Mouse (Mus musculus) kidney, adult 10 weeks (tissue): ENCODE measurements around the gene Srrm2. TPM values are rescaled to one million over a fixed set of nuclear protein-coding genes. Genes with fewer than 3 reads are reported as not detected.

Experiments used
- polyA plus RNA-seq: library from polyadenylated mRNA; stranded (reverse); fragments of 350-450 nt; fragmentation: Illumina TruSeq; extraction: RNeasy Lipid Tissue Mini Kit (QIAGEN cat#74804); gene quantifications from one replicate; pipeline ENCODE4 v1.2.3, GENCODE M21; 2014; ENCODE audit warnings: low read depth, low replicate concordance

Srrm2 gene
- polyA plus RNA-seq, result 69.0 TPM

DNA sequence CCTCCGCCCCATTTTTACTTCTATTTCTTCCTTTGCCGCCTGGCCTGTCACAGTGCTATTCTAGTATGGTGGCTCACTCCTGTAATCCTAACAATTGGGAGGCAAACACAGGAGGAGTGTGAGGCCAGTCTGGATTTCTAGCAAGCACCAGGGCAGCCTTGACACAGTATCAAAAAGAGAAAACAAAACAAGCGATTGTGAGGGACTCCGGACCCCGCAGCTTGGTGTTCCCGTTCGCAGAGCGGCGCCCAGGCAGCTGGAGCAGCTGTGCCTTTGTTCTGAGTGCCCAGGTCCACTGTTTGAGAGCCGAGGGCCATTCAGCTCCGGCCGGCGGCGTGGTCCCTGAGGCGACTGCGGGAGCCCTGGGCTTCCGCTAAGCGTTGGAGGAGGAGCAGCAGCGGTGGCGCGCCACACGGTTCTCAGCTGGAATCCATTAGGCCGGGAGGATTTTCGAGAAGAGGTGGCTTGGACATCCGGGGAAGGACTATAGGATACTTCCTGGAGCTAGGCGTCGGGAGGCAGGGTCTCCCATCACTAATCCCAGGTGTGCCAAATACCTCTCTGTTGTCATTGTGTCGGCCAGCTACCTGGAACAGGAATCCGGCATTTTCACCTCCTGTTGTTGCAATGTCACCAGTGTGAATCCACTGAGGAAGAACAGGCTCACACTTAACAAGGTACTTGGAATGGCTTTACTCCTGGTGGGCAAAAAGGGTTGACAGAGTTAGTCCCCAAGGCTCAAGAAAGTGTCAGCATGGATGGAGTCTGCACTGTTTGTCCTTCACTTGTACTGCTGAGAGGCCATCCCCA, at the start of gene Srrm2:
Gene Srrm2, plus strand, starts transcription at position 264 of the 810 bp plus-strand sequence.

DNA sequence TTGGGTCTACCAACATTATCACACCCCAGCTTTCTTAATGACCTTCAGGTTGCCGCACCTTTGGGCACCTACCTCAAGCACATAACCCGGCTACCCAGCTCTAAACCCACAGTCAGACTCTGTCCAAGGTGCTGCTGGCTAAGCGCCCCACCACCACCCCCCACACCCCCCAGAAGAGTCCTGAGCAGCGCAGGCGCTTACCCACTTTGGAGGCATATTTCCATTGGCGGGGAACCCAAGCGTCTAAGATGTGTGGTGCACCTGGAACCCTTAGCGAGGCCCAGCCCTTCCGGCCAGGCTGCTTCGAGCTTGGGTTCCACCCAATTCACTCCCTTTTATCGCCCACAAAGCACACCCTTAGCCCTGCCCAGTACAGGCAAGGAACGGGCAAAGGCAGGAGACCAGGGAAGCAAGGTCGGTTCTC, 49.7 kb upstream of the Srrm2 start, which contains the start of gene Paqr4:
Gene Paqr4, minus strand, starts transcription at position 270 of the 424 bp plus-strand sequence.

DNA sequence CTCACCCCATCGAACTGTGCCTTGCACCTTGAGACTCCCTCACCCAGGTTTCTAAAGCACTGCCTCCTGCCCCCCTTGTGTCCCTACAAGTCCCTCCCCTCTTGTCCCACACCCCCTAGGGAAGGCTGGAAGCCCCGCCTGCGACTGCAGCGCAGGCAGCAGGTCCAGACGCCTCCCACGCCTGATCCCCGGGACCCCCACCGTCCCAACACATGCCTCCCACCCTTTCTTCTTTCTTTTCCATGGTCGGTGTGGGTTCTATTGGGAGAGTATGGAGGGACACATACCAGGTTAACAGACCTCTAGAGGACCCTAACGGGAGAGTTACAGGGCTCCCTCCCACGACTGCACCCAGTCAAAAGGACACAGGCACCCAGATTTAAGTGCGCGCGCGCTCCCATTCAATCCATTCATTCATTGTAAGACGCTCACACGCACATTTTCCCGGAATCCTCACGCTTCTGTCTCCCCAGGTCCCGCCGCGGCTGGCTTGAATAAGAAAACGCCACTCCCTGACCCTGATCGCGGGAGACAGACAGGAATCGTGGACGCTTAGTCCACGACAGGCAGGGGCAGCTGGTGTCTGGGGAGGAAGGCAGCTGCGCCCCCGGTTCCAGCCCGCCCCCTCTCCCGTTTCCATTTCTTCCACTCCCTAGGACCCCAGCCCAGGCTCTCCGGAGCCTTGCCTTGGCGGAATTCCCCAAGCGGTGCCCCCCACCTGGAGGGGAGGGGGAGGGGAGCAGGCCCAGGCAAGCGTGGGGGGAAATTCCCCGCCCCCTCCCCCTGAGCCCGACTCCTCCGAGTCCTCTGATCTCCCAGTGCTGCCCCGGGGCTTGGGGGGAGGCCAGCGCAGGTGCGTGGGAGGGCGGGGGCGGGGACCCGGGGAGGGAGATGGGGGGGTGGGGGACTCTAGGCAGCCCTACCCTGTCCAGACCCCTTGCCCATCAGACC, 44.8 kb upstream of the Srrm2 start, which contains the start of gene Kremen2:
Gene Kremen2, minus strand, starts transcription at position 533 of the 951 bp plus-strand sequence.

DNA sequence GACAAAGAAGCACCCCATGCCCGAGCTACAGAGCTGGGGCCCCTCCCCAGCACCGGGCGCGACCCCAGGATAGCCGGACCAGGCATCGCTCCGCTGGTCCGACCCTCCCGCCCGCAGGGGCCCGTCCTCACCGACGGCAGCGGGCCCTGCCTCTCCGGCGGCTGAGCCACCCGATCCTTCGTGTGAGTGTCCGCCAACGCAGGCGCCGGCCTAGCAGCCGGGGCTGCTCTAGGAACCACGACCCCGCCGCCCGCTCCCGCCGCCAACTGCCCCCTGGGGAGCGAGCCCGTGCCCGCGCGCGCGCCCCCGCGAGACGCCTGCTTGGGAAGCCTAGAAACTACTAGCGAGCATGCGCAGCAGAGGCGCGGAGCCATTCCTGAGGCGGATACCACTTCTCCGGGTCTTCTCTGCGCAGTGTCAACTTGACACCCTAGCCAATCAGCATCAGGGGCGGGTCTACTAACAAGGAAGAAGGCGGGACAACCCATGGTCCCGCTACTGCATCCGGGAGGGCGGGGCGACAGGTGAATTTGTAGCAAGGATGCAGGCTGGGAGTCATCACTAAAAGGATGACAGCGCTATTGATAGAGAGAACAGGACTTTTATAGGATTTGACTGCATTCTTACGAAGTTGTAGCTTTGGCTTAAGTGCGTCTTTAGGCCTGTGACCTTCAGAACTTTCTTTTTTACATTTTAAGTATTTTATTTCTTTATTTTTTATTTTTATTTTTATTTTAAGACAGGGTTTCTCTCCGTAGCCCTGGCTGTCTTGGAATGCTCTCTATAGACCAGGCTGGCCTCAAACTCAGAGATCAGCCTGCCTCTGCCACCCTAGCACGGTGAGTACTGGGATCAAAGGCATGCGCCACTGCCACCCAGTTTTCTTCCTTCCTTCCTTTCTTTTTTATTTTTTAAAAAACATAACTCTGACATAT, 18.8 kb upstream of the Srrm2 start, which contains the start of gene Flywch1:
Gene Flywch1, minus strand, starts transcription at position 319 of the 935 bp plus-strand sequence.

DNA sequence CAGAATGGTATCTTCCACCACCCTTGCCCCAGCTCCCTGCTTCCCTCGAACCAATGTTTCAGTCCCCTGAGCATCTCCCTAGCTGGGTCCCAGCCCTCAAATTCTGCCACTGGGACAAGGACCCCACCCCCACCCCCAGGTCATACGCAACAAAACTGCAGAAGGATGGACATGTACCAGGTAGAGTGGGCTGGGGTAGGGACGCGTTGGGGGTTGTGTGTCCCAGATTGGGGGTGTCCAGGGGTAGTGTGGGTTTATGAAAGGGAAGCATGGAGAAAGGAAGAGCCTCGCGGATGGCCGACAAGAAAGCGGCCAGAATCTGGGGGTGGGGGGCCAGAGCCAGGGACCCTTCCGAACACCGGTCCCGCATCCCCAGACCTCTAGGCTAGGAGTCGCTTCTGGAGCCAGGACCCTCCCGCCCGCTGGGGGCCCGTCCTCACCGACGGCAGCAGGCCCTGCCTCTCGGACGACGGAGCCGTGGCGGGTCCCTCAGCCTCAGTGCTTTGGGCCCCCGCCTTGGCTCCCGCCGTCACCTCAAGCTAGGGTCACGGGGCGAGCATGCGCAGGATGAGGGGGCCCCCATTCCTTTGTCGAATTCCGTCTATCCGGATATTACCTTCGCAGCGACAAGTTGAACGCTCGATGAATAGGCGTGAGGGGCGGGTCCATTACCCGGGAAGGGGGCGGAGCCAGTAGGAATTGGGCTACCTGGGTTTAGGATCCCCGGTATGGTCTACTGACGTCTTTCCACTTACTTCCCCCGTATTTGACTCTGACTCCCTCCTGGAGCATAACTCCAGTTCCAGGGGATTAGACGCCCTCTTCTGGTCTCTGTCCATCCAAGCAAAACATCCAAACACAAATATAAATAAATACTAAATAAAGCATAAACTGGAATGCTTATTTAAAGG, 4.5 kb upstream of the Srrm2 start, which contains the start of gene Flywch2:
Gene Flywch2, minus strand, starts transcription at position 521 of the 911 bp plus-strand sequence.

DNA sequence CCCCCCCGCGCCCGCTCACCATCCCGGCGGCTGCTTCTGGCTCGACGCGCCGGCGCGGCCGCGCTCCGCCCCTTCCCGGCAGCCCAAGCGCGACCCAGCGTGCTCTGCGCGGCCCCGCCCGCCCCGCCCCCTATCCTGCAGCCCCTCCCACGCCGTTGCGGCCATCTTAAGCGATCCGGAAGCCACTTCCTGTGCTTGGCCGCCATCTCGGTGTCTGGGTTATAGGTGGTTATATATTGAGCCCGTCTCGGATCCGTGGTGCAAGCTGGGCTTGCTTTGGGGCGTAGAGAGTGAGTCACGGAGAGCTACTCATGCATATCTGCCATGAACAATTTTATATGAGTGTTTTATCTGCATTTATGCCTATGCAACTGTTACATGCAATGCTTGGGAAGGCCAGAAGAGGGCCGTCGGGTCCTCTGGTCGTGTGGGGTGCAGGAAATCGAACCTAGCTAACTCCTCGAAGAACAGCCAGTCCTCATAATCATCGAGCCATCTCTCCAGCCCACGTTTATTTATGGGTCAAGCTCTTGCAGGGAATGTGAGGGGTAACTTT, 38.8 kb downstream of the Srrm2 start, which contains the start of gene Elob:
Gene Elob, minus strand, starts transcription at position 73 of the 556 bp plus-strand sequence.

DNA sequence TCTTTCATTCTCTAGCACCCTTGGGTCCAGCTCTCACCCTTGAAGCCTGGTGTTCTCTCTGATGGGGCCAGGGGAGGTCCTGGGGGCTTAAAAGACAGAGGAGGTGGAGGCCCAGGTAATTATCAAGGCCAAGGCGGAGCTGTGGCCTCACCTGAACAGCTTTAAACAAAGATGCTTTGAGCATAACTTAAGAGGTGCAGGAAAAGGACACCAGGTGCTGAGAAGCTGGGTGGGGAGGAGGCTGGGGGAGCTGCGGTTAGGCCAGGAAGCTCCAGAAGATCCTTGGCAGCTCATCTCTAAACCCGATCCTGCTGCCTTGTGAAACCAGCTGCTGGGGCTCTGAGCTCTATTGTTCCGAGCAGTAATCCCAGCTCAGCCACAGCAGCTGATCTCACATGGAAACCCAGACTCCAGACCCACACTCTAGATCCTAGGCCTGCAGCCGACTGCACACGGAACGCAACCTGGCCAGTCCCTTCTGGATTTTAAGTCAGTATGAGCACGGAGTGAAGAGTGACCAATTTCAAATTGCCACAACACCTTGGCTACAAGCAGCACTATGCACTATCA, 45.8 kb downstream of the Srrm2 start, which contains the start of gene Prss33:
Gene Prss33, minus strand, starts transcription at position 51 of the 570 bp plus-strand sequence.

DNA sequence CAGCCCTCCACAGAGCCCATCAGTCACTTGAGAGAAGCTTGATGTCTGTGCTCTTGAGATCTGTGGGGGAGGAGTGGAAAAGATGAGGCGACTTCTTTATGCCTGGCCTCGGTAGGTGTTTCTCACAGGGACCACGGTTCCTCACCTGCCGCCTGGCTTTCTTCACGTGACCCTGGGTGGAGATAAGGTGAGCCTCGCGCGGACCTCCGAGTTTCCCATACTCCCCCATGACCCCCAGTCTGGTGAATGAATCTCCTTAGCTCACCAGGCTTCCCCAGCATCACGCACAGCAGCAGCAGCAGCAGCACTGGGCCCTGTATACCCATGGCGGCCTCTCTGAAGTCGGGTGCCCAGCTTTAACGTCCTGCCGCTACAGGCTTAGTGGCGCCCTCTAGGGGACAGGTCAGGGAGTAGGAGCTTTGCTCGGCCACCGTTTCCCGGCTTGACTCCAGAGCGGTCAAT, 53.5 kb downstream of the Srrm2 start, which contains the start of the genes Prss32 and Prss41:
Gene Prss32, plus strand, starts transcription at position 44 of the 462 bp plus-strand sequence.
Gene Prss41, minus strand, starts transcription at position 361 of the 462 bp plus-strand sequence.

DNA sequence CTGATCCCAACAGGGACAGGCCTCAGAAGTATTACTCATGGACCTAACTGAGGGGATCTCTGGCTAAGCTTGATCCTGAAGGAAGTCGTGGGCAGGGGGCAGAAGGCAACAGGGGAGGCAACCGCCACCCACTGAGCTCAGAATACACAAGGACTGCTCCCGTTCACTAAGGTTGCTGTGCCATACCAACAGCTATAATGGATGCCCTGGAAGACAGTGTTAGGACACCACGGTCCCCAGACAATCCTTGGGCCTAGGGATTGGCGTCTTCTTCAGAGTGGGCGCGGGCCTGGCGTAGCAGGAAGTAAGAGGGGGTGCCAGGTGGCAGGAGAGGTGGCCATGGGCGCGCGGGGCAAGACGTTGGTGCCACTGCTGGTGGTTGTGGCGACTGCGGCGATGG, 77.4 kb downstream of the Srrm2 start, which contains the start of gene Prss21:
Gene Prss21, plus strand, starts transcription at position 301 of the 400 bp plus-strand sequence.

Other genes starting within 250 kb of the Srrm2 start
- gene Zfp213, start 226.3 kb upstream of the Srrm2 start, polyA plus RNA-seq, result 0.32 TPM
- gene Zfp13, start 191.0 kb upstream of the Srrm2 start, polyA plus RNA-seq, result not detected
- not detected for gene Zscan10, start 189.7 kb upstream of the Srrm2 start, polyA plus RNA-seq
- gene Mmp25, start 145.3 kb upstream of the Srrm2 start, polyA plus RNA-seq, result 0.08 TPM
- 0.28 TPM for gene Bicdl2, start 130.0 kb upstream of the Srrm2 start, polyA plus RNA-seq
- 7.0 TPM for gene Hcfc1r1, start 116.9 kb upstream of the Srrm2 start, polyA plus RNA-seq
- 1.8 TPM for gene Thoc6, start 116.7 kb upstream of the Srrm2 start, polyA plus RNA-seq
- gene Tnfrsf12a, start 113.1 kb upstream of the Srrm2 start, polyA plus RNA-seq, result 0.65 TPM
- gene Cldn6, start 111.3 kb upstream of the Srrm2 start, polyA plus RNA-seq, result 0.32 TPM
- not detected for gene Cldn9, start 106.5 kb upstream of the Srrm2 start, polyA plus RNA-seq
- gene 1520401A03Rik, start 67.7 kb upstream of the Srrm2 start, polyA plus RNA-seq, result not detected
- not detected for gene Pkmyt1, start 64.2 kb upstream of the Srrm2 start, polyA plus RNA-seq
- 0.65 TPM for gene Paqr4, start 49.7 kb upstream of the Srrm2 start, polyA plus RNA-seq
- not detected for gene Kremen2, start 44.7 kb upstream of the Srrm2 start, polyA plus RNA-seq
- 0.65 TPM for gene Flywch1, start 18.9 kb upstream of the Srrm2 start, polyA plus RNA-seq
- gene Flywch2, start 4.5 kb upstream of the Srrm2 start, polyA plus RNA-seq, result not detected
- gene Elob, start 38.6 kb downstream of the Srrm2 start, polyA plus RNA-seq, result 12.0 TPM
- gene Prss33, start 45.5 kb downstream of the Srrm2 start, polyA plus RNA-seq, result not detected
- not detected for gene Prss32, start 53.3 kb downstream of the Srrm2 start, polyA plus RNA-seq
- not detected for gene Prss41, start 53.6 kb downstream of the Srrm2 start, polyA plus RNA-seq
- not detected for gene Prss21, start 77.5 kb downstream of the Srrm2 start, polyA plus RNA-seq
- gene Dcpp1, start 90.3 kb downstream of the Srrm2 start, polyA plus RNA-seq, result not detected
- not detected for gene Dcpp2, start 90.3 kb downstream of the Srrm2 start, polyA plus RNA-seq
- gene Dcpp3, start 126.9 kb downstream of the Srrm2 start, polyA plus RNA-seq, result not detected
- not detected for gene Sbp, start 151.1 kb downstream of the Srrm2 start, polyA plus RNA-seq
- not detected for gene Sbpl, start 164.7 kb downstream of the Srrm2 start, polyA plus RNA-seq
- not detected for gene Prss30, start 190.0 kb downstream of the Srrm2 start, polyA plus RNA-seq
- gene Prss22, start 207.6 kb downstream of the Srrm2 start, polyA plus RNA-seq, result not detected
- gene Prss27, start 247.6 kb downstream of the Srrm2 start, polyA plus RNA-seq, result not detected